7 mouse cellular contexts compared by ENCODE assay signal in genomic region chr14:25768915-25769625, GRCm38 (mm10). TPM values are rescaled to one million over a fixed set of nuclear protein-coding genes. Genes with fewer than 3 reads are reported as not detected.
DNase-seq lines count a peak whose midpoint lies in the region; ATAC-seq and TF ChIP-seq lines count a peak whose summit lies in the region.

Gene Zcchc24, minus strand, starts transcription at chr14:25769039.

- 0 out of 2 replicates have a peak, but pooled peaks have one; percentile 21 for TF ChIP-seq EP300 in heart, adult 2 months (IDR thresholded peaks at IDR 0.05; ENCODE audit: insufficient read depth, low read depth, low read length)

- TF ChIP-seq POLR2A in heart, adult 2 months (IDR thresholded peaks at IDR 0.05; ENCODE audit: insufficient read depth, low read depth, low read length), result no peak; the same call in 1 of the 2 replicates
- no peak for TF ChIP-seq POLR2A in kidney, adult 2 months (IDR thresholded peaks at IDR 0.05; ENCODE audit: low read depth, low read length)

- DNase-seq in adrenal gland, postnatal 10 days, result peak; percentile 95
- peak; percentile 98 for DNase-seq in embryonic facial prominence, embryonic 10.5 days (ENCODE audit: low spot score)
- DNase-seq in heart, adult 2 months, result peak; percentile 95 to 96
- DNase-seq in kidney, adult 2 months, result peak; percentile 92
- peak; percentile 95 for DNase-seq in limb, embryonic 11.5 days (ENCODE audit: low spot score)
- DNase-seq in spleen, adult 18-20 months, result peak; percentile 85 to 92

- TF ChIP-seq CTCF in heart, adult 2 months (IDR thresholded peaks at IDR 0.05), result no peak
- TF ChIP-seq CTCF in kidney, adult 2 months (conservative IDR thresholded peaks at IDR 0.05; ENCODE audit: insufficient read depth, insufficient read length, low read depth, low read length), result no peak

- peak within 1 kb of the TSS; percentile 89 for H3K27ac ChIP-seq in embryonic facial prominence, embryonic 10.5 days (replicated peaks)
- H3K27ac ChIP-seq in heart, adult 2 months, result peak within 1 kb of the TSS; percentile 83
- H3K27ac ChIP-seq in kidney, adult 2 months (ENCODE audit: insufficient read depth, low read depth, low read length), result no peak within 1 kb of the TSS
- H3K27ac ChIP-seq in limb, embryonic 11.5 days (replicated peaks; ENCODE audit: low read depth, low read length), result peak within 1 kb of the TSS; percentile 84
- peak within 1 kb of the TSS; percentile 37; the same call in 1 of the 2 replicates for H3K27ac ChIP-seq in midbrain, embryonic 13.5 days

- under 1% methylated on average over 55 of the region's 55 CpGs for WGBS in embryonic facial prominence, embryonic 10.5 days
- under 1% methylated on average over 52 of the region's 55 CpGs for WGBS in heart, adult 2 months
- 3% methylated on average over 48 of the region's 55 CpGs for WGBS in kidney, adult 2 months
- under 1% methylated on average over 52 of the region's 55 CpGs for WGBS in limb, embryonic 11.5 days
- WGBS in midbrain, embryonic 13.5 days, result 1% methylated on average over 52 of the region's 55 CpGs

- peak within 1 kb of the TSS; percentile 79 for H3K4me3 ChIP-seq in embryonic facial prominence, embryonic 10.5 days
- H3K4me3 ChIP-seq in heart, adult 2 months, result peak within 1 kb of the TSS; percentile 90
- peak within 1 kb of the TSS; percentile 77 for H3K4me3 ChIP-seq in kidney, adult 2 months (ENCODE audit: insufficient read depth, low read depth, low read length)
- H3K4me3 ChIP-seq in limb, embryonic 11.5 days (ENCODE audit: low read depth, low read length), result peak within 1 kb of the TSS; percentile 74
- H3K4me3 ChIP-seq in midbrain, embryonic 13.5 days (replicated peaks), result peak within 1 kb of the TSS; percentile 60

- no peaks in the 10 kb centered on the region for H3K36me3 ChIP-seq in embryonic facial prominence, embryonic 10.5 days (replicated peaks)
- no peaks in the 10 kb centered on the region for H3K36me3 ChIP-seq in heart, adult 2 months (ENCODE audit: control insufficient read depth, insufficient read depth, low read length)
- no peaks in the 10 kb centered on the region for H3K36me3 ChIP-seq in kidney, adult 2 months (ENCODE audit: control insufficient read depth, insufficient read depth, low read length)
- no peaks in the 10 kb centered on the region for H3K36me3 ChIP-seq in limb, embryonic 11.5 days (ENCODE audit: control insufficient read depth, insufficient read depth, low read length)
- H3K36me3 ChIP-seq in midbrain, embryonic 13.5 days, result no peaks in the 10 kb centered on the region

- peak within 1 kb of the TSS; percentile 94 for H3K9ac ChIP-seq in heart, adult 2 months (ENCODE audit: low read depth, low read length)
- H3K9ac ChIP-seq in limb, embryonic 11.5 days (ENCODE audit: low read length), result peak within 1 kb of the TSS; percentile 74
- peak within 1 kb of the TSS; percentile 73 for H3K9ac ChIP-seq in midbrain, embryonic 13.5 days (replicated peaks)

- intact Hi-C loops in heart, adult 2 months (cut with DNase I), result loop anchor here (5.0 kb wide), 2 partner anchors 33 to 42 kb away; no protein-coding TSS in a partner anchor

- peaks cover 81% of the 10 kb centered on the region for H3K4me1 ChIP-seq in embryonic facial prominence, embryonic 10.5 days
- peaks cover 12% of the 10 kb centered on the region for H3K4me1 ChIP-seq in heart, adult 2 months (ENCODE audit: control insufficient read depth, insufficient read depth, low read length)
- no peaks in the 10 kb centered on the region for H3K4me1 ChIP-seq in kidney, adult 2 months (ENCODE audit: control insufficient read depth, insufficient read depth, low read length)
- peaks cover 38% of the 10 kb centered on the region for H3K4me1 ChIP-seq in limb, embryonic 11.5 days (ENCODE audit: control insufficient read depth, insufficient read depth, low read length)
- H3K4me1 ChIP-seq in midbrain, embryonic 13.5 days (replicated peaks), result peaks cover 49% of the 10 kb centered on the region

- H3K79me2 ChIP-seq in heart, adult 2 months (replicated peaks; ENCODE audit: control insufficient read depth, insufficient read depth, low read length), result peaks cover 5% of the 10 kb centered on the region; the same call in 1 of the 2 replicates

- ATAC-seq in limb, embryonic 11.5 days (ENCODE audit: insufficient number of reproducible peaks, low FRiP score, low TSS enrichment, low read depth), result peak; percentile 93
- peak; percentile 65 for ATAC-seq in midbrain, embryonic 13.5 days

- H3K27me3 ChIP-seq in embryonic facial prominence, embryonic 10.5 days (replicated peaks; ENCODE audit: low read depth, poor library complexity, severe bottlenecking), result peaks cover 35% of the 10 kb centered on the region
- H3K27me3 ChIP-seq in heart, adult 2 months (ENCODE audit: control insufficient read depth, insufficient read depth, low read length), result no peaks in the 10 kb centered on the region
- no peaks in the 10 kb centered on the region for H3K27me3 ChIP-seq in kidney, adult 2 months (replicated peaks; ENCODE audit: control insufficient read depth, insufficient read depth, low read length)
- H3K27me3 ChIP-seq in limb, embryonic 11.5 days (ENCODE audit: control insufficient read depth, insufficient read depth, low read length), result no peaks in the 10 kb centered on the region
- peaks cover 21% of the 10 kb centered on the region for H3K27me3 ChIP-seq in midbrain, embryonic 13.5 days

- H3K4me2 ChIP-seq in limb, embryonic 11.5 days (ENCODE audit: low read depth, severe bottlenecking), result peak within 1 kb of the TSS; percentile 97
- peak within 1 kb of the TSS; percentile 99 for H3K4me2 ChIP-seq in midbrain, embryonic 13.5 days (replicated peaks)

- H3K9me3 ChIP-seq in embryonic facial prominence, embryonic 10.5 days, result no peaks in the 10 kb centered on the region
- H3K9me3 ChIP-seq in limb, embryonic 11.5 days (ENCODE audit: control insufficient read depth, low read length), result no peaks in the 10 kb centered on the region
- H3K9me3 ChIP-seq in midbrain, embryonic 13.5 days, result no peaks in the 10 kb centered on the region

RNA-seq across cellular contexts. Expression of gene Zcchc24, which starts in this region (rescaled TPM):
- total RNA-seq in adrenal gland, postnatal 10 days (2021), result 10 to 100 TPM; 40.5 to 42.0 TPM
- 12.9 and 15.2 TPM in 2 replicates for polyA plus RNA-seq in embryonic facial prominence, embryonic 10.5 days (2016; fragmentation: Nextera tagmentation; extraction: Ambion mirVana)
- 10 to 100 TPM; 33.5 TPM for total RNA-seq in heart, adult 2 months (2021)
- 27.3 and 39.4 TPM in 2 replicates for polyA plus RNA-seq in heart, adult 2 months (2012; rRNA removed)
- 12.4 TPM in 2 replicates for polyA plus RNA-seq in kidney, adult 2 months (2012; rRNA removed)
- polyA plus RNA-seq in limb, embryonic 11.5 days (2014; fragmentation: Nextera tagmentation; extraction: Ambion mirVana), result 19.5 and 21.8 TPM in 2 replicates
- 7.3 and 9.3 TPM in 2 replicates for polyA plus RNA-seq in midbrain, embryonic 13.5 days (2015; fragmentation: Nextera tagmentation; extraction: Ambion mirVana)
